Mouse (Mus musculus) lung, adult 2 months (tissue): Measurements from ENCODE around the gene Bag5.

ENCODE experiments used
- CTCF ChIP-seq: fragments of 200-500 bp; IDR thresholded peaks from 2 replicates; pipeline ENCODE4 v1.5.1; 2011; ENCODE audit warnings: mild to moderate bottlenecking, low read length, control low read depth; ENCODE audit not compliant: insufficient read depth
- POLR2A ChIP-seq: fragments of 200-500 bp; IDR thresholded peaks from 2 replicates; pipeline ENCODE4 v1.6.1; 2011; ENCODE audit warnings: low read depth, mild to moderate bottlenecking, control low read depth, low read length, borderline replicate concordance; ENCODE audit errors: extremely low read depth

DNA sequence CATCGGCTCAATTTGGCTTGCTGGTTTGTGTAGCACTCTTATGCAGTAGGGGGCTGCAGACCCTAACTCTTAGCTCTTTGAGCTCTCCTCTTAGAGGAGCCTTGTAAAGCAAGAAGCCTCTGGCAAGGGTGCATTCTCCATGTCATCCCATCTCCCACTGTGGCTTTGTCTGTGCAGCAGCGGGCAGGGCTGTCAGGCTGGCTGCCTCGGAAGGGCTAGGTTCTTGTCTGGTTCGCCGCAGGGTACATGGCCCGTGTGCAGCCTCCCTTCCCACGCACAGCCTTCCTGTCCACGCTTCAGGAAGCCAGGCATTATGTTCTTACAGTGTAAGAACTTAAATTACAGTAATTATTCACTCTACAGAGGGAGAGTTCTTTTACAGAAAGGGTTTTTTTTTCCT lies 5.6 kb upstream of the Bag5 start:
- no peak for TF ChIP-seq POLR2A
- no peak for TF ChIP-seq CTCF
